Comparison of ENCODE assay signal across 9 mouse cellular contexts in genomic region chr16:64872296-64872695, GRCm38 (mm10). TPM values are rescaled to one million over a fixed set of nuclear protein-coding genes. Genes with fewer than 3 reads are reported as not detected.
DNase-seq lines count a peak whose midpoint lies in the region; ATAC-seq and TF ChIP-seq lines count a peak whose summit lies in the region.
"Had no signal": no experiment of that assay in that cellular context is flagged by ENCODE, and none has a peak within 500 bp of the region (broad histone marks: within the 10 kb centered on the region; RNA-seq: fewer than 3 reads in every experiment).

No protein-coding gene starts in this region.

- ATAC-seq in lung, embryonic 14.5 days (ENCODE audit: insufficient read depth): no peak
- no peak for ATAC-seq in forebrain, embryonic 15.5 days (replicated peaks)

- TF ChIP-seq POLR2A in lung, adult 2 months (IDR thresholded peaks at IDR 0.05; ENCODE audit: borderline replicate concordance, extremely low read depth, low read depth, low read length): no peak

- H3K4me3 ChIP-seq in lung, embryonic 14.5 days (ENCODE audit: low read depth, low read length): no peak overlapping the region
- no peak overlapping the region for H3K4me3 ChIP-seq in lung, adult 2 months (replicated peaks; ENCODE audit: extremely low read depth, low read depth, low read length)
- no peak overlapping the region for H3K4me3 ChIP-seq in forebrain, embryonic 15.5 days

- H3K4me2 ChIP-seq in lung, embryonic 14.5 days: no peak overlapping the region
- H3K4me2 ChIP-seq in forebrain, embryonic 15.5 days (replicated peaks): no peak overlapping the region

- no peak overlapping the region for H3K27ac ChIP-seq in lung, embryonic 14.5 days (ENCODE audit: low read depth)
- H3K27ac ChIP-seq in forebrain, embryonic 15.5 days (replicated peaks): no peak overlapping the region

- H3K4me1 ChIP-seq in lung, embryonic 14.5 days (ENCODE audit: insufficient read depth): no peaks in the 10 kb centered on the region
- H3K4me1 ChIP-seq in lung, adult 2 months (ENCODE audit: control insufficient read depth, insufficient read depth, low read length): peaks cover 3% of the 10 kb centered on the region; the same call in 1 of the 2 replicates
- H3K4me1 ChIP-seq in forebrain, embryonic 15.5 days: peaks cover 2% of the 10 kb centered on the region; the same call in 1 of the 2 replicates

- H3K27me3 ChIP-seq in lung, embryonic 14.5 days (ENCODE audit: insufficient read depth, low read length): no peaks in the 10 kb centered on the region
- H3K27me3 ChIP-seq in forebrain, embryonic 15.5 days: no peaks in the 10 kb centered on the region

- H3K9ac ChIP-seq in lung, embryonic 14.5 days: no peak overlapping the region
- no peak overlapping the region for H3K9ac ChIP-seq in forebrain, embryonic 15.5 days (replicated peaks)

- no peaks in the 10 kb centered on the region for H3K9me3 ChIP-seq in lung, embryonic 14.5 days (ENCODE audit: low read depth, low read length)
- no peaks in the 10 kb centered on the region for H3K9me3 ChIP-seq in forebrain, embryonic 15.5 days

- 21% methylated on average over 3 of the region's 3 CpGs for whole genome bisulfite sequencing in lung, embryonic 14.5 days
- 30% methylated on average over 3 of the region's 3 CpGs for WGBS in lung, adult 2 months
- WGBS in forebrain, embryonic 15.5 days: 24% methylated on average over 3 of the region's 3 CpGs

- no peak for TF ChIP-seq CTCF in lung, embryonic 14.5 days (IDR thresholded peaks at IDR 0.05; ENCODE audit: low read depth)
- TF ChIP-seq CTCF in lung, adult 2 months (IDR thresholded peaks at IDR 0.05; ENCODE audit: insufficient read depth, low read length): no peak

- peak; percentile 49 for DNase-seq in adrenal gland, postnatal 10 days
- DNase-seq in adrenal gland, adult 18-20 months (ENCODE audit: low spot score in 2 of 2): no peak
- peak; percentile 54 for DNase-seq in lung, embryonic 14.5 days
- DNase-seq in lung, adult 2 months: no peak
- DNase-seq in c-Kit-positive CD71-positive TER-119-negative erythroid progenitor cells, embryonic 14.5 days (ENCODE audit: low read depth): peak; percentile 20
- DNase-seq in lung, postnatal 36 days: peak; percentile 58
- DNase-seq in layer of hippocampus, adult 9-11 months: no peak
- DNase-seq: kidney, postnatal 25 days had no signal

- no peaks in the 10 kb centered on the region for H3K36me3 ChIP-seq in lung, embryonic 14.5 days (ENCODE audit: insufficient read depth)
- H3K36me3 ChIP-seq in forebrain, embryonic 15.5 days: no peaks in the 10 kb centered on the region

RNA-seq across cellular contexts. Expression of gene Cggbp1, which starts 20.5 kb away (rescaled TPM):
- total RNA-seq in adrenal gland, postnatal 10 days (2021): 100 to 1,000 TPM; 109 to 115 TPM
- total RNA-seq in adrenal gland, adult 18-20 months (2021): 100 to 1,000 TPM; 125 to 140 TPM
- polyA plus RNA-seq in lung, embryonic 14.5 days (2014; fragmentation: Nextera tagmentation; extraction: Ambion mirVana): 114 TPM in 2 replicates
- 8.7 and 17.4 TPM in 2 replicates for polyA plus RNA-seq in lung, adult 2 months (2012; rRNA removed)
- polyA plus RNA-seq in forebrain, embryonic 15.5 days (2015; fragmentation: Nextera tagmentation; extraction: Ambion mirVana): 78.9 and 84.0 TPM in 2 replicates

RNA-seq across cellular contexts. Expression of gene Zfp654, which starts 20.8 kb away (rescaled TPM):
- 10 to 100 TPM; 15.4 to 16.7 TPM for total RNA-seq in adrenal gland, postnatal 10 days (2021)
- total RNA-seq in adrenal gland, adult 18-20 months (2021): 10 to 100 TPM; 20.6 to 23.3 TPM
- polyA plus RNA-seq in lung, embryonic 14.5 days (2014; fragmentation: Nextera tagmentation; extraction: Ambion mirVana): 7.5 and 8.0 TPM in 2 replicates
- 0.75 and 1.2 TPM in 2 replicates for polyA plus RNA-seq in lung, adult 2 months (2012; rRNA removed)
- 6.4 and 7.1 TPM in 2 replicates for polyA plus RNA-seq in forebrain, embryonic 15.5 days (2015; fragmentation: Nextera tagmentation; extraction: Ambion mirVana)

Comparison
In these comparisons a context has a peak if more than half of its experiments do, and no peak if none do; other contexts are left out.
1. DNase-seq: peak in adrenal gland, postnatal 10 days (single experiment), lung, embryonic 14.5 days (single experiment), c-Kit-positive CD71-positive TER-119-negative erythroid progenitor cells, embryonic 14.5 days (single experiment) and lung, postnatal 36 days (single experiment); none in adrenal gland, adult 18-20 months (0 of 2), lung, adult 2 months (single experiment) and layer of hippocampus, adult 9-11 months (single experiment).